Mouse (Mus musculus) mammary gland, adult 2 months (tissue): ENCODE results near the gene Crip2. TPM values are rescaled to one million over a fixed set of nuclear protein-coding genes. Genes with fewer than 3 reads are reported as not detected.

ENCODE experiments used
- polyA plus RNA-seq: library from polyadenylated mRNA; depleted of rRNA; stranded (reverse); fragments of >200 nt; gene quantifications from 2 replicates; pipeline ENCODE4 v1.2.3, GENCODE M21; 2012; ENCODE audit warnings: low replicate concordance; rRNA removed

The Crip2 gene
- 324 and 338 TPM in 2 replicates for polyA plus RNA-seq

GRCm38 (mm10) chr12:113139908-113140615 lies at the start of gene Crip2:
Gene Crip2 (plus strand): TSS chr12:113140236.

GRCm38 (mm10) chr12:113097749-113098281 lies 42.2 kb upstream of the Crip2 start, which contains the start of gene Mta1:
Gene Mta1 (plus strand): TSS chr12:113098278.

GRCm38 (mm10) chr12:113146112-113147057 lies 6.3 kb downstream of the Crip2 start, which contains the start of gene Crip1:
Gene Crip1 (plus strand): TSS chr12:113146316.

GRCm38 (mm10) chr12:113155887-113156539 lies 16.0 kb downstream of the Crip2 start, which contains the start of gene Tedc1:
Gene Tedc1 (plus strand): TSS chr12:113156421.

GRCm38 (mm10) chr12:113185442-113186291 lies 45.6 kb downstream of the Crip2 start, which contains the start of gene Tmem121:
Gene Tmem121 (plus strand): TSS chr12:113185930.

Other genes starting within 250 kb of the Crip2 start
- gene Jag2, start 210.5 kb upstream of the Crip2 start, polyA plus RNA-seq = 32.8 and 44.7 TPM in 2 replicates
- 31.3 and 33.2 TPM in 2 replicates for gene Nudt14, start 198.1 kb upstream of the Crip2 start, polyA plus RNA-seq
- 26.8 and 124 TPM in 2 replicates for gene Btbd6, start 163.8 kb upstream of the Crip2 start, polyA plus RNA-seq
- gene Brf1, start 139.5 kb upstream of the Crip2 start, polyA plus RNA-seq = 55.7 and 134 TPM in 2 replicates
- 57.6 and 59.4 TPM in 2 replicates for gene Pacs2, start 125.7 kb upstream of the Crip2 start, polyA plus RNA-seq
- 0.27 and 0.31 TPM in 2 replicates for gene Tex22, start 65.7 kb upstream of the Crip2 start, polyA plus RNA-seq
- gene Mta1, start 42.0 kb upstream of the Crip2 start, polyA plus RNA-seq = 61.7 and 146 TPM in 2 replicates
- 673 and 1,071 TPM in 2 replicates for gene Crip1, start 6.1 kb downstream of the Crip2 start, polyA plus RNA-seq
- gene Tedc1, start 16.2 kb downstream of the Crip2 start, polyA plus RNA-seq = 5.6 and 11.1 TPM in 2 replicates
- 1.1 and 3.0 TPM in 2 replicates for gene Tmem121, start 45.7 kb downstream of the Crip2 start, polyA plus RNA-seq